8 mouse cellular contexts compared by ENCODE assay signal in genomic region chr1:125559721-125560120, GRCm38 (mm10). TPM values are rescaled to one million over a fixed set of nuclear protein-coding genes. Genes with fewer than 3 reads are reported as not detected.
DNase-seq lines count a peak whose midpoint lies in the region; ATAC-seq and TF ChIP-seq lines count a peak whose summit lies in the region.

No protein-coding gene starts in this region.

- 3% methylated on average over 2 of the region's 2 CpGs for WGBS in cerebellum, adult 2 months
- WGBS in spleen, adult 2 months: 14% methylated on average over 2 of the region's 2 CpGs
- WGBS in liver, embryonic 13.5 days (ENCODE audit: insufficient replicate concordance): 23% methylated on average over 2 of the region's 2 CpGs

- no peaks in the 10 kb centered on the region for H3K9me3 ChIP-seq in liver, embryonic 13.5 days (replicated peaks)

- H3K9ac ChIP-seq in liver, embryonic 13.5 days: peak overlapping the region; percentile 77

- H3K4me3 ChIP-seq in cerebellum, adult 2 months (replicated peaks; ENCODE audit: insufficient read depth, low read depth, low read length): peak overlapping the region; percentile 84
- H3K4me3 ChIP-seq in spleen, adult 2 months (ENCODE audit: extremely low read depth, insufficient read depth, insufficient read length): peak overlapping the region; percentile 80; the same call in 1 of the 2 replicates
- peak overlapping the region; percentile 74 for H3K4me3 ChIP-seq in liver, embryonic 13.5 days (replicated peaks)

- H3K27me3 ChIP-seq in cerebellum, adult 2 months (ENCODE audit: control insufficient read depth, insufficient read depth, low read length): no peaks in the 10 kb centered on the region
- no peaks in the 10 kb centered on the region for H3K27me3 ChIP-seq in spleen, adult 2 months (ENCODE audit: control insufficient read depth, insufficient read depth, low read length)
- H3K27me3 ChIP-seq in liver, embryonic 13.5 days: no peaks in the 10 kb centered on the region

- DNase-seq in cerebellum, adult 2 months: no peak
- no peak for DNase-seq in cerebellum, adult 8-10 months
- DNase-seq in spleen, adult 2 months (ENCODE audit: low read depth in 1 of 2, low spot score in 2 of 2): no peak
- DNase-seq in spleen, adult 18-20 months: no peak
- DNase-seq in liver, embryonic 13.5 days: no peak
- no peak for DNase-seq in right cerebral cortex, adult 2 months (ENCODE audit: low spot score in 2 of 2)
- no peak for DNase-seq in thymus, postnatal 4 days

- H3K27ac ChIP-seq in cerebellum, adult 2 months (ENCODE audit: insufficient read depth, low read length): peak overlapping the region; percentile 49; the same call in 1 of the 2 replicates
- H3K27ac ChIP-seq in spleen, adult 2 months (ENCODE audit: insufficient read depth, low read length): peak overlapping the region; percentile 57; the same call in 1 of the 2 replicates
- H3K27ac ChIP-seq in liver, embryonic 13.5 days: peak overlapping the region; percentile 79

- no peak for ATAC-seq in liver, embryonic 13.5 days (ENCODE audit: low read depth)
- no peak for ATAC-seq in inflammation-experienced regulatory T-cells, adult 6 months

- peaks cover 6% of the 10 kb centered on the region; the same call in 1 of the 2 replicates for H3K4me1 ChIP-seq in cerebellum, adult 2 months (ENCODE audit: control insufficient read depth, insufficient read depth, low read length)
- H3K4me1 ChIP-seq in spleen, adult 2 months (ENCODE audit: control insufficient read depth, insufficient read depth, insufficient read length): no peaks in the 10 kb centered on the region; the same call in 1 of the 2 replicates
- H3K4me1 ChIP-seq in liver, embryonic 13.5 days (replicated peaks): peaks cover 29% of the 10 kb centered on the region

- peak overlapping the region; percentile 92 for H3K4me2 ChIP-seq in liver, embryonic 13.5 days

- TF ChIP-seq POLR2A in cerebellum, adult 2 months (IDR thresholded peaks at IDR 0.05; ENCODE audit: borderline replicate concordance, insufficient read depth, low read length): no peak
- no peak for TF ChIP-seq POLR2A in spleen, adult 2 months (IDR thresholded peaks at IDR 0.05; ENCODE audit: low read depth, low read length)

- TF ChIP-seq CTCF in cerebellum, adult 2 months (IDR thresholded peaks at IDR 0.05; ENCODE audit: borderline replicate concordance, insufficient read depth, low read depth, low read length): no peak
- no peak for TF ChIP-seq CTCF in spleen, adult 2 months (IDR thresholded peaks at IDR 0.05; ENCODE audit: extremely low read depth, insufficient read depth, insufficient read length, insufficient replicate concordance)

- H3K36me3 ChIP-seq in spleen, adult 2 months (ENCODE audit: control insufficient read depth, insufficient read depth, low read length): no peaks in the 10 kb centered on the region
- no peaks in the 10 kb centered on the region for H3K36me3 ChIP-seq in liver, embryonic 13.5 days

RNA-seq across cellular contexts. Expression of gene Slc35f5, which starts 0.7 kb away (rescaled TPM):
- 17.3 and 18.9 TPM in 2 replicates for polyA plus RNA-seq in cerebellum, adult 2 months (2012; rRNA removed)
- polyA plus RNA-seq in spleen, adult 2 months (2012; rRNA removed): 3.5 and 3.8 TPM in 2 replicates
- 18.5 and 22.2 TPM in 2 replicates for polyA plus RNA-seq in liver, embryonic 13.5 days (2015; fragmentation: Nextera tagmentation; extraction: Ambion mirVana)
- 1 to 10 TPM in 2 of 3 experiments, under 1 TPM in 1; 0.89 to 1.9 (median 1.5) TPM for polyA plus RNA-seq in inflammation-experienced regulatory T-cells, adult 6 months (2017; shearing (Covaris generic))
